Mouse (Mus musculus) heart, postnatal 0 days (tissue): Measurements from ENCODE around the gene Nmrk1.
A peak's percentile ranks its signal among the peaks of the same experiment; 100 is the strongest.

Experiments
- CTCF ChIP-seq: IDR thresholded peaks from 2 replicates; pipeline ENCODE4 v1.5.1; 2016; ENCODE audit warnings: antibody characterized with exemption, control low read depth, low read depth
- EP300 ChIP-seq: IDR thresholded peaks from 2 replicates; pipeline ENCODE4 v1.6.1; 2016; ENCODE audit warnings: antibody characterized with exemption, low read depth

- no peak for TF ChIP-seq EP300
- TF ChIP-seq CTCF, result peak; percentile 50; the same call in 1 of the 2 replicates
Measured at GRCm38 (mm10) chr19:18639552-18639951, 7.8 kb downstream of the Nmrk1 start.
